Mouse (Mus musculus): ENCODE measurements around the gene Hipk1.
"Not testable (repeated sequence)": the region's sequence is repeated elsewhere in the genome, so short reads cannot be mapped to it uniquely, and the experiment has no call there.

Hipk1 gene

GRCm38 (mm10) chr3:103791230-103792110 is at the start of gene Hipk1:
Gene Hipk1 (minus strand): TSS chr3:103791563.
- peak; percentile 96 for DNase-seq

- not testable (repeated sequence) for DNase-seq
These were observed 49.6 kb upstream of the Hipk1 start for GRCm38 (mm10) chr3:103840946-103841345.

GRCm38 (mm10) chr3:103840195-103840594 is 48.8 kb upstream of the Hipk1 start:
- not testable (repeated sequence) for DNase-seq

- DNase-seq, result no peak
These were observed 48.3 kb upstream of the Hipk1 start for GRCm38 (mm10) chr3:103839711-103840110.

GRCm38 (mm10) chr3:103836453-103836852 is 45.1 kb upstream of the Hipk1 start:
- DNase-seq, result no peak

- no peak for DNase-seq
These were observed 44.6 kb upstream of the Hipk1 start for GRCm38 (mm10) chr3:103835951-103836310.

- no peak for DNase-seq
These were observed 44.0 kb upstream of the Hipk1 start for GRCm38 (mm10) chr3:103835272-103835950.

- DNase-seq, result no peak
These were observed 42.6 kb upstream of the Hipk1 start for GRCm38 (mm10) chr3:103834001-103834400.

- no peak for DNase-seq
These were observed 41.1 kb upstream of the Hipk1 start, which contains the start of gene Bcl2l15 for GRCm38 (mm10) chr3:103832426-103832825. Gene Bcl2l15 (plus strand): TSS chr3:103832601.

GRCm38 (mm10) chr3:103831146-103831545 is 39.8 kb upstream of the Hipk1 start:
- no peak for DNase-seq

GRCm38 (mm10) chr3:103830681-103831080 is 39.3 kb upstream of the Hipk1 start:
- not testable (repeated sequence) for DNase-seq

- DNase-seq, result no peak
These were observed 37.7 kb upstream of the Hipk1 start for GRCm38 (mm10) chr3:103829036-103829435.

- DNase-seq, result peak; percentile 34
These were observed 36.2 kb upstream of the Hipk1 start for GRCm38 (mm10) chr3:103827548-103827947.

- no peak for DNase-seq
These were observed 19.6 kb upstream of the Hipk1 start for GRCm38 (mm10) chr3:103810967-103811366.

- no peak for DNase-seq
These were observed 18.4 kb upstream of the Hipk1 start for GRCm38 (mm10) chr3:103809799-103810150.

GRCm38 (mm10) chr3:103808891-103809798 is 17.8 kb upstream of the Hipk1 start, which contains the start of the genes Dclre1b, Ap4b1 and Gm43064:
Gene Dclre1b (minus strand): TSS chr3:103809444.
Gene Ap4b1 (plus strand): TSS chr3:103809520.
Gene Gm43064 (plus strand): TSS chr3:103809573.
- DNase-seq, result peak; percentile 96

GRCm38 (mm10) chr3:103805671-103806070 is 14.3 kb upstream of the Hipk1 start:
- DNase-seq, result no peak

GRCm38 (mm10) chr3:103802861-103803260 is 11.5 kb upstream of the Hipk1 start:
- peak; percentile 41 for DNase-seq

- peak; percentile 60 for DNase-seq
These were observed 10.5 kb upstream of the Hipk1 start for GRCm38 (mm10) chr3:103801631-103802531.

- DNase-seq, result no peak
These were observed 8.1 kb upstream of the Hipk1 start for GRCm38 (mm10) chr3:103799507-103799906.

- DNase-seq, result no peak
These were observed 5.0 kb upstream of the Hipk1 start for GRCm38 (mm10) chr3:103796389-103796788.

GRCm38 (mm10) chr3:103792566-103792965 is 1.2 kb upstream of the Hipk1 start:
- DNase-seq, result no peak

All from thymus, postnatal 14 days (tissue).